In genomic region chr11:79740740-79741512, GRCm38 (mm10) we compare ENCODE assay signal across 20 mouse cellular contexts.
DNase-seq lines count a peak whose midpoint lies in the region; ATAC-seq and TF ChIP-seq lines count a peak whose summit lies in the region.
"Had no signal": no experiment of that assay in that cellular context is flagged by ENCODE, and none has a peak within 500 bp of the region (broad histone marks: within the 10 kb centered on the region; RNA-seq: fewer than 3 reads in every experiment).

No protein-coding gene starts in this region.

- no peaks in the 10 kb centered on the region for H3K36me3 ChIP-seq in heart, postnatal 0 days (replicated peaks; ENCODE audit: control insufficient read depth, insufficient read depth, low read length)
- H3K36me3 ChIP-seq in lung, embryonic 16.5 days (ENCODE audit: control insufficient read depth, insufficient read depth, low read length), result no peaks in the 10 kb centered on the region
- no peaks in the 10 kb centered on the region for H3K36me3 ChIP-seq in limb, embryonic 10.5 days
- H3K36me3 ChIP-seq: midbrain, embryonic 15.5 days; stomach, embryonic 15.5 days had no signal

- no peak overlapping the region for H3K9ac ChIP-seq in heart, postnatal 0 days (replicated peaks; ENCODE audit: low read depth, low read length)
- H3K9ac ChIP-seq in lung, embryonic 16.5 days (ENCODE audit: low read length), result no peak overlapping the region
- H3K9ac ChIP-seq: forebrain, embryonic 13.5 days; liver, postnatal 0 days; midbrain, embryonic 15.5 days; stomach, embryonic 15.5 days had no signal

- H3K9me3 ChIP-seq in heart, postnatal 0 days (replicated peaks; ENCODE audit: control insufficient read depth, low read length), result no peaks in the 10 kb centered on the region
- no peaks in the 10 kb centered on the region for H3K9me3 ChIP-seq in lung, embryonic 16.5 days (ENCODE audit: control insufficient read depth, low read length)
- peaks cover 2% of the 10 kb centered on the region; the same call in 1 of the 2 replicates for H3K9me3 ChIP-seq in limb, embryonic 10.5 days (replicated peaks)
- H3K9me3 ChIP-seq: forebrain, embryonic 13.5 days; megakaryocyte, embryonic 14.5 days; midbrain, embryonic 15.5 days; stomach, embryonic 15.5 days had no signal

- TF ChIP-seq EP300 in heart, postnatal 0 days (IDR thresholded peaks at IDR 0.05; ENCODE audit: low read depth), result no peak

- H3K4me1 ChIP-seq in heart, postnatal 0 days (ENCODE audit: control insufficient read depth, insufficient read depth), result peaks cover 29% of the 10 kb centered on the region
- peaks cover 31% of the 10 kb centered on the region for H3K4me1 ChIP-seq in lung, embryonic 16.5 days (replicated peaks; ENCODE audit: control insufficient read depth, insufficient read depth, low read length)
- peaks cover 31% of the 10 kb centered on the region for H3K4me1 ChIP-seq in limb, embryonic 10.5 days

- no peak for ATAC-seq in heart, postnatal 0 days (ENCODE audit: insufficient read depth, low read depth)
- no peak for ATAC-seq in lung, embryonic 16.5 days (ENCODE audit: low read depth)
- ATAC-seq: forebrain, embryonic 13.5 days; liver, postnatal 0 days; midbrain, embryonic 15.5 days had no signal

- no peak overlapping the region for H3K4me3 ChIP-seq in heart, postnatal 0 days (ENCODE audit: low read depth, low read length)
- H3K4me3 ChIP-seq in lung, embryonic 16.5 days (ENCODE audit: low read length), result no peak overlapping the region
- no peak overlapping the region for H3K4me3 ChIP-seq in limb, embryonic 10.5 days
- H3K4me3 ChIP-seq: forebrain, embryonic 13.5 days; megakaryocyte, embryonic 14.5 days; midbrain, embryonic 15.5 days; stomach, embryonic 15.5 days had no signal

- H3K27ac ChIP-seq in heart, postnatal 0 days (ENCODE audit: low read depth), result peak overlapping the region; percentile 62
- H3K27ac ChIP-seq in lung, embryonic 16.5 days (ENCODE audit: low read length), result 0 out of 2 replicates have a peak overlapping the region, but pooled peaks have one; percentile 0
- H3K27ac ChIP-seq in limb, embryonic 10.5 days, result 0 out of 2 replicates have a peak overlapping the region, but pooled peaks have one; percentile 47
- H3K27ac ChIP-seq: forebrain, embryonic 13.5 days; midbrain, embryonic 15.5 days; stomach, embryonic 15.5 days had no signal

- DNase-seq in adrenal gland, postnatal 14 days, result peak; percentile 60
- no peak for DNase-seq in adrenal gland, postnatal 25 days
- no peak for DNase-seq in heart, postnatal 0 days (ENCODE audit: low spot score)
- DNase-seq in heart, postnatal 4 days, result no peak
- no peak for DNase-seq in lung, postnatal 4 days
- no peak for DNase-seq in limb, embryonic 10.5 days (ENCODE audit: low spot score)
- no peak for DNase-seq in ovary, postnatal 36 days (ENCODE audit: low spot score)
- DNase-seq: cerebellum, adult 11 months; cerebellum, postnatal 14 days; embryo, embryonic 11 days; gastrocnemius, postnatal 36 days; liver; liver, postnatal 0 days; right cerebral cortex, adult 18-20 months; thymus, adult 2 months had no signal

- H3K27me3 ChIP-seq in heart, postnatal 0 days (ENCODE audit: control insufficient read depth, insufficient read depth, low read length), result no peaks in the 10 kb centered on the region
- no peaks in the 10 kb centered on the region for H3K27me3 ChIP-seq in lung, embryonic 16.5 days (ENCODE audit: control insufficient read depth, insufficient read depth, low read depth, low read length)
- no peaks in the 10 kb centered on the region for H3K27me3 ChIP-seq in limb, embryonic 10.5 days (ENCODE audit: low read depth, poor library complexity, severe bottlenecking)
- H3K27me3 ChIP-seq: forebrain, embryonic 13.5 days; midbrain, embryonic 15.5 days; stomach, embryonic 15.5 days had no signal

- no peak overlapping the region for H3K4me2 ChIP-seq in heart, postnatal 0 days (ENCODE audit: low read depth, low read length)
- H3K4me2 ChIP-seq in lung, embryonic 16.5 days (ENCODE audit: low read depth, low read length), result no peak overlapping the region
- H3K4me2 ChIP-seq: forebrain, embryonic 13.5 days; midbrain, embryonic 15.5 days; stomach, embryonic 15.5 days had no signal

- WGBS in heart, postnatal 0 days, result 71% methylated on average over 10 of the region's 10 CpGs
- 76% methylated on average over 10 of the region's 10 CpGs for WGBS in lung, embryonic 16.5 days
- 83% methylated on average over 10 of the region's 10 CpGs for WGBS in limb, embryonic 10.5 days

- no peak for TF ChIP-seq CTCF in heart, postnatal 0 days (IDR thresholded peaks at IDR 0.05; ENCODE audit: low read depth)

Comparison
In these comparisons a context has a peak if more than half of its experiments do, and no peak if none do; other contexts are left out.
1. H3K27ac ChIP-seq: peak in every context shown above with its lines; median percentile 62 in heart, postnatal 0 days; 47 in limb, embryonic 10.5 days; 0 in lung, embryonic 16.5 days.